Mouse (Mus musculus) ES-E14 (cell line): ENCODE results near the gene Ms4a6b.
"Not testable (repeated sequence)": the region's sequence is repeated elsewhere in the genome, so short reads cannot be mapped to it uniquely, and the experiment has no call there.

Experiments
- CHD2 ChIP-seq: IDR thresholded peaks from 2 replicates; pipeline ENCODE4 v1.6.1; 2014; ENCODE audit warnings: mild to moderate bottlenecking, low read depth, low read length, inconsistent platforms
- HCFC1 ChIP-seq: IDR thresholded peaks from 2 replicates; pipeline ENCODE4 v1.6.1; 2012; ENCODE audit warnings: low read length, inconsistent platforms, borderline replicate concordance; ENCODE audit not compliant: insufficient read depth
- MAFK ChIP-seq: IDR thresholded peaks from 2 replicates; pipeline ENCODE4 v1.6.1; 2014; ENCODE audit warnings: mild to moderate bottlenecking, low read depth, low read length, inconsistent platforms; ENCODE audit not compliant: insufficient read depth
- ZNF384 ChIP-seq: IDR thresholded peaks from 2 replicates; pipeline ENCODE4 v1.6.1; 2012; ENCODE audit warnings: low read depth, low read length, inconsistent platforms

- not testable (repeated sequence) for TF ChIP-seq HCFC1, MAFK, CHD2, ZNF384
These were observed 28.1 kb downstream of the Ms4a6b start for GRCm38 (mm10) chr19:11544383-11544782.
